Mouse (Mus musculus) stomach, embryonic 14.5 days (tissue): Measurements from ENCODE around the gene Atp2b2. TPM values are rescaled to one million over a fixed set of nuclear protein-coding genes. Genes with fewer than 3 reads are reported as not detected.

Experiments
- ATAC-seq: fragments of 200-750 bp; cut with Nextera tagmentation; 2 replicates; pipeline ENCODE4 v1.8.0; 2017; ENCODE audit warnings: low read depth, moderate TSS enrichment; ENCODE audit not compliant: insufficient number of reproducible peaks, insufficient read depth, low FRiP score
- H3K27ac ChIP-seq: fragments of 300-500 bp; sonication (generic); 2 replicates; pipeline ENCODE4 v1.5.1; 2014; ENCODE audit warnings: mild to moderate bottlenecking, low read length, moderate library complexity, mixed read lengths
- H3K27me3 ChIP-seq: fragments of 300-500 bp; sonication (generic); 2 replicates; pipeline ENCODE4 v1.6.1; 2014; ENCODE audit warnings: low read length, control low read depth, mixed read lengths; ENCODE audit not compliant: control insufficient read depth, insufficient read depth
- H3K36me3 ChIP-seq: fragments of 300-500 bp; sonication (generic); 2 replicates; pipeline ENCODE4 v1.6.1; 2014; ENCODE audit warnings: mild to moderate bottlenecking, control low read depth, low read length, moderate library complexity, mixed read lengths; ENCODE audit not compliant: control insufficient read depth, insufficient read depth
- H3K4me1 ChIP-seq: fragments of 300-500 bp; sonication (generic); 2 replicates; pipeline ENCODE4 v1.6.1; 2014; ENCODE audit warnings: low read length, control low read depth, mixed read lengths; ENCODE audit not compliant: control insufficient read depth, insufficient read depth
- H3K4me2 ChIP-seq: fragments of 300-500 bp; sonication (generic); replicated peaks from 2 replicates; pipeline ENCODE4 v1.6.1; 2014; ENCODE audit warnings: low read depth, low read length, control low read depth
- H3K4me3 ChIP-seq: fragments of 300-500 bp; sonication (generic); 2 replicates; pipeline ENCODE4 v1.5.1; 2014; ENCODE audit warnings: low read depth, low read length, control low read depth
- H3K9ac ChIP-seq: fragments of 300-500 bp; sonication (generic); replicated peaks from 2 replicates; pipeline ENCODE4 v1.6.1; 2014; ENCODE audit warnings: low read depth, mild to moderate bottlenecking, control low read depth, low read length, moderate library complexity, mixed read lengths
- H3K9me3 ChIP-seq: fragments of 300-500 bp; sonication (generic); 2 replicates; pipeline ENCODE4 v1.6.1; 2016; ENCODE audit warnings: low read depth, low read length, control low read depth; ENCODE audit not compliant: control insufficient read depth
- WGBS: fragments of 180-500 bp; shearing (Covaris S2); extraction: QIAGEN DNeasy Blood & Tissue Kit; methylation state at CpG from one replicate; pipeline ENCODE4 v1.1.7; 2014; 5-methylcytosine and 5-hydroxymethylcytosine counted together
- polyA plus RNA-seq: library from polyadenylated mRNA; unstranded; fragments of >200 nt; fragmentation: Nextera tagmentation; extraction: Ambion mirVana; gene quantifications from 2 replicates; pipeline ENCODE4 v1.2.1, GENCODE M21; 2014

The Atp2b2 gene
- polyA plus RNA-seq, 1 experiment from 2014 or later: 2.4 TPM

GRCm38 (mm10) chr6:113878510-113879128, 163.8 kb downstream of the Atp2b2 start:
- 89% methylated on average over 8 of the region's 8 CpGs for WGBS

GRCm38 (mm10) chr6:113876585-113876984, 165.8 kb downstream of the Atp2b2 start:
- Histone ChIP-seq H3K36me3 (no peaks in the 10 kb centered on the region), H3K27me3 (no peaks in the 10 kb centered on the region), H3K4me1 (no peaks in the 10 kb centered on the region), H3K4me2 (no peak overlapping the region), H3K9ac (no peak overlapping the region), H3K9me3 (no peaks in the 10 kb centered on the region), H3K27ac (no peak overlapping the region), H3K4me3 (no peak overlapping the region)
- WGBS: 87% methylated on average over 3 of the region's 3 CpGs
- ATAC-seq: no peak

More at GRCm38 (mm10) chr6:113878510-113879128, 163.8 kb downstream of the Atp2b2 start:
- H3K27ac ChIP-seq: no peak overlapping the region
- no peak overlapping the region for H3K4me3 ChIP-seq
- no peak overlapping the region for H3K9ac ChIP-seq
- H3K9me3 ChIP-seq: no peaks in the 10 kb centered on the region
- H3K27me3 ChIP-seq: no peaks in the 10 kb centered on the region
- no peak overlapping the region for H3K4me2 ChIP-seq
- H3K4me1 ChIP-seq: no peaks in the 10 kb centered on the region
- H3K36me3 ChIP-seq: no peaks in the 10 kb centered on the region
- no peak for ATAC-seq

- 79% methylated on average over 2 of the region's 2 CpGs for WGBS
- Histone ChIP-seq H3K4me3 (no peak overlapping the region), H3K9ac (no peak overlapping the region), H3K4me1 (no peaks in the 10 kb centered on the region), H3K4me2 (no peak overlapping the region), H3K27ac (no peak overlapping the region), H3K36me3 (no peaks in the 10 kb centered on the region), H3K27me3 (no peaks in the 10 kb centered on the region), H3K9me3 (no peaks in the 10 kb centered on the region)
- ATAC-seq: no peak
Observed at GRCm38 (mm10) chr6:113875201-113875600, 167.2 kb downstream of the Atp2b2 start.

- no peak overlapping the region for H3K4me2 ChIP-seq
- H3K4me3 ChIP-seq: no peak overlapping the region
- no peak overlapping the region for H3K27ac ChIP-seq
- no peaks in the 10 kb centered on the region for H3K27me3 ChIP-seq
- no peaks in the 10 kb centered on the region for H3K36me3 ChIP-seq
- no peaks in the 10 kb centered on the region for H3K4me1 ChIP-seq
- no peak overlapping the region for H3K9ac ChIP-seq
- no peak for ATAC-seq
- WGBS: 71% methylated on average over 7 of the region's 7 CpGs
- H3K9me3 ChIP-seq: no peaks in the 10 kb centered on the region
Observed at GRCm38 (mm10) chr6:113872654-113873053, 169.8 kb downstream of the Atp2b2 start.

- no peak overlapping the region for H3K27ac ChIP-seq
Observed at GRCm38 (mm10) chr6:113870775-113871174, 171.6 kb downstream of the Atp2b2 start.

GRCm38 (mm10) chr6:113868552-113868951, 173.9 kb downstream of the Atp2b2 start:
- 63% methylated on average over 6 of the region's 6 CpGs for WGBS
- H3K9me3 ChIP-seq: no peaks in the 10 kb centered on the region
- H3K4me2 ChIP-seq: no peak overlapping the region
- H3K36me3 ChIP-seq: no peaks in the 10 kb centered on the region
- no peaks in the 10 kb centered on the region for H3K4me1 ChIP-seq
- no peak overlapping the region for H3K4me3 ChIP-seq
- no peaks in the 10 kb centered on the region for H3K27me3 ChIP-seq
- no peak for ATAC-seq
- H3K9ac ChIP-seq: no peak overlapping the region
- H3K27ac ChIP-seq: no peak overlapping the region

More at GRCm38 (mm10) chr6:113870775-113871174, 171.6 kb downstream of the Atp2b2 start:
- H3K9me3 ChIP-seq: no peaks in the 10 kb centered on the region
- H3K4me1 ChIP-seq: no peaks in the 10 kb centered on the region
- no peak overlapping the region for H3K4me3 ChIP-seq
- ATAC-seq: no peak
- H3K27me3 ChIP-seq: no peaks in the 10 kb centered on the region
- no peaks in the 10 kb centered on the region for H3K36me3 ChIP-seq
- H3K9ac ChIP-seq: no peak overlapping the region
- no peak overlapping the region for H3K4me2 ChIP-seq
- 69% methylated on average over 9 of the region's 9 CpGs for WGBS

GRCm38 (mm10) chr6:113865699-113866098, 176.7 kb downstream of the Atp2b2 start:
- no peak overlapping the region for H3K27ac ChIP-seq
- H3K9me3 ChIP-seq: no peaks in the 10 kb centered on the region
- H3K27me3 ChIP-seq: no peaks in the 10 kb centered on the region
- WGBS: 68% methylated on average over 7 of the region's 7 CpGs
- no peak for ATAC-seq
- H3K4me1 ChIP-seq: no peaks in the 10 kb centered on the region
- H3K9ac ChIP-seq: no peak overlapping the region
- no peaks in the 10 kb centered on the region for H3K36me3 ChIP-seq
- H3K4me2 ChIP-seq: no peak overlapping the region
- H3K4me3 ChIP-seq: no peak overlapping the region

- Histone ChIP-seq H3K4me2 (no peak overlapping the region), H3K36me3 (no peaks in the 10 kb centered on the region), H3K27ac (no peak overlapping the region), H3K9ac (no peak overlapping the region), H3K27me3 (no peaks in the 10 kb centered on the region), H3K4me3 (no peak overlapping the region), H3K4me1 (no peaks in the 10 kb centered on the region), H3K9me3 (no peaks in the 10 kb centered on the region)
- no peak for ATAC-seq
- 69% methylated on average over 7 of the region's 8 CpGs for WGBS
Observed at GRCm38 (mm10) chr6:113864812-113865211, 177.6 kb downstream of the Atp2b2 start.

- no peak overlapping the region for H3K4me3 ChIP-seq
- 77% methylated on average over 4 of the region's 4 CpGs for WGBS
- H3K4me1 ChIP-seq: no peaks in the 10 kb centered on the region
- ATAC-seq: no peak
- H3K9me3 ChIP-seq: no peaks in the 10 kb centered on the region
- H3K36me3 ChIP-seq: no peaks in the 10 kb centered on the region
- H3K27me3 ChIP-seq: no peaks in the 10 kb centered on the region
- H3K9ac ChIP-seq: no peak overlapping the region
- H3K4me2 ChIP-seq: no peak overlapping the region
- H3K27ac ChIP-seq: no peak overlapping the region
Observed at GRCm38 (mm10) chr6:113862955-113863354, 179.5 kb downstream of the Atp2b2 start.
